Mouse (Mus musculus) midbrain, embryonic 10.5 days (tissue): ENCODE data around the gene Palld. TPM values are rescaled to one million over a fixed set of nuclear protein-coding genes. Genes with fewer than 3 reads are reported as not detected.
A peak's percentile ranks its signal among the peaks of the same experiment; 100 is the strongest.

Source experiments
- DNase-seq: peaks from one replicate; pipeline ENCODE4 v3.0.0-alpha.2; 2017; ENCODE audit warnings: low spot score
- H3K27ac ChIP-seq: fragments of 300-500 bp; sonication (generic); replicated peaks from 2 replicates; pipeline ENCODE4 v1.5.1; 2016; ENCODE audit warnings: mild to moderate bottlenecking
- H3K27me3 ChIP-seq: fragments of 300-500 bp; sonication (generic); 2 replicates; pipeline ENCODE4 v1.6.1; 2016; ENCODE audit warnings: low read depth, mild to moderate bottlenecking; ENCODE audit not compliant: poor library complexity, severe bottlenecking
- H3K36me3 ChIP-seq: fragments of 300-500 bp; sonication (generic); 2 replicates; pipeline ENCODE4 v1.6.1; 2016; ENCODE audit warnings: mild to moderate bottlenecking, moderate library complexity
- H3K4me1 ChIP-seq: fragments of 300-500 bp; sonication (generic); 2 replicates; pipeline ENCODE4 v1.6.1; 2016
- H3K4me3 ChIP-seq: fragments of 300-500 bp; sonication (generic); 2 replicates; pipeline ENCODE4 v1.5.1; 2016; ENCODE audit warnings: mild to moderate bottlenecking, moderate library complexity
- H3K9me3 ChIP-seq: fragments of 300-500 bp; sonication (generic); replicated peaks from 2 replicates; pipeline ENCODE4 v1.6.1; 2016; ENCODE audit warnings: mild to moderate bottlenecking
- WGBS: fragments of 180-500 bp; shearing (Covaris S2); methylation state at CpG from one replicate; pipeline ENCODE4 v1.1.7; 2016; 5-methylcytosine and 5-hydroxymethylcytosine counted together
- polyA plus RNA-seq: library from polyadenylated mRNA; unstranded; fragments of >200 nt; fragmentation: Nextera tagmentation; extraction: Ambion mirVana; gene quantifications from 2 replicates; pipeline ENCODE4 v1.2.1, GENCODE M21; 2016

Gene Palld
- polyA plus RNA-seq, 1 experiment from 2014 or later, result 58.2 TPM

- no peaks in the 10 kb centered on the region for H3K27me3 ChIP-seq
- H3K4me1 ChIP-seq, result no peaks in the 10 kb centered on the region
- WGBS, result 78% methylated on average over 6 of the region's 6 CpGs
- no peak overlapping the region for H3K27ac ChIP-seq
- H3K36me3 ChIP-seq, result peaks cover 97% of the 10 kb centered on the region
- no peak overlapping the region for H3K4me3 ChIP-seq
- no peak for DNase-seq
- no peaks in the 10 kb centered on the region for H3K9me3 ChIP-seq
Measured at GRCm38 (mm10) chr8:61528642-61529041, 373.8 kb downstream of the Palld start.

GRCm38 (mm10) chr8:61528197-61528596 lies 374.3 kb downstream of the Palld start:
- no peaks in the 10 kb centered on the region for H3K27me3 ChIP-seq
- 94% methylated on average over 9 of the region's 9 CpGs for WGBS
- DNase-seq, result no peak
- H3K27ac ChIP-seq, result no peak overlapping the region
- H3K36me3 ChIP-seq, result peaks cover 98% of the 10 kb centered on the region
- H3K4me3 ChIP-seq, result no peak overlapping the region
- H3K9me3 ChIP-seq, result no peaks in the 10 kb centered on the region
- no peaks in the 10 kb centered on the region for H3K4me1 ChIP-seq

GRCm38 (mm10) chr8:61527037-61527436 lies 375.5 kb downstream of the Palld start:
- no peaks in the 10 kb centered on the region for H3K27me3 ChIP-seq
- no peaks in the 10 kb centered on the region for H3K4me1 ChIP-seq
- no peak for DNase-seq
- H3K9me3 ChIP-seq, result no peaks in the 10 kb centered on the region
- 90% methylated on average over 14 of the region's 14 CpGs for WGBS
- H3K4me3 ChIP-seq, result no peak overlapping the region
- peaks cover 99% of the 10 kb centered on the region for H3K36me3 ChIP-seq
- H3K27ac ChIP-seq, result no peak overlapping the region

- peaks cover 97% of the 10 kb centered on the region for H3K36me3 ChIP-seq
- no peak overlapping the region for H3K4me3 ChIP-seq
- H3K4me1 ChIP-seq, result peaks cover 13% of the 10 kb centered on the region
- H3K9me3 ChIP-seq, result no peaks in the 10 kb centered on the region
- WGBS, result 23% methylated on average over 1 of the region's 1 CpGs
- H3K27me3 ChIP-seq, result no peaks in the 10 kb centered on the region
- H3K27ac ChIP-seq, result no peak overlapping the region
- no peak for DNase-seq
Measured at GRCm38 (mm10) chr8:61522132-61522531, 380.4 kb downstream of the Palld start.

GRCm38 (mm10) chr8:61517502-61518185 lies 384.8 kb downstream of the Palld start:
- Histone ChIP-seq H3K9me3 (no peaks in the 10 kb centered on the region), H3K4me3 (no peak overlapping the region), H3K36me3 (peaks cover 90% of the 10 kb centered on the region), H3K27me3 (no peaks in the 10 kb centered on the region), H3K27ac (peak overlapping the region; percentile 77), H3K4me1 (peaks cover 33% of the 10 kb centered on the region)
- 82% methylated on average over 14 of the region's 14 CpGs for WGBS
- DNase-seq, result no peak

GRCm38 (mm10) chr8:61516745-61517501 lies 385.6 kb downstream of the Palld start:
- Histone ChIP-seq H3K4me1 (peaks cover 33% of the 10 kb centered on the region), H3K27ac (peak overlapping the region; percentile 77), H3K9me3 (no peaks in the 10 kb centered on the region), H3K4me3 (no peak overlapping the region), H3K27me3 (no peaks in the 10 kb centered on the region), H3K36me3 (peaks cover 90% of the 10 kb centered on the region)
- WGBS, result 86% methylated on average over 8 of the region's 8 CpGs
- DNase-seq, result no peak

GRCm38 (mm10) chr8:61515931-61516744 lies 386.4 kb downstream of the Palld start:
- Histone ChIP-seq H3K36me3 (peaks cover 90% of the 10 kb centered on the region), H3K27me3 (no peaks in the 10 kb centered on the region), H3K27ac (peak overlapping the region; percentile 77), H3K4me3 (no peak overlapping the region), H3K9me3 (no peaks in the 10 kb centered on the region), H3K4me1 (peaks cover 33% of the 10 kb centered on the region)
- 57% methylated on average over 25 of the region's 25 CpGs for WGBS
- peak; percentile 78 for DNase-seq

GRCm38 (mm10) chr8:61515110-61515930 lies 387.2 kb downstream of the Palld start:
- H3K27me3 ChIP-seq, result no peaks in the 10 kb centered on the region
- peak overlapping the region; percentile 59 for H3K27ac ChIP-seq
- H3K4me3 ChIP-seq, result no peak overlapping the region
- 89% methylated on average over 24 of the region's 24 CpGs for WGBS
- H3K4me1 ChIP-seq, result peaks cover 33% of the 10 kb centered on the region
- H3K9me3 ChIP-seq, result no peaks in the 10 kb centered on the region
- H3K36me3 ChIP-seq, result peaks cover 90% of the 10 kb centered on the region
- no peak for DNase-seq

- no peak for DNase-seq
- Histone ChIP-seq H3K36me3 (peaks cover 16% of the 10 kb centered on the region), H3K27me3 (no peaks in the 10 kb centered on the region), H3K9me3 (no peaks in the 10 kb centered on the region), H3K27ac (no peak overlapping the region), H3K4me1 (no peaks in the 10 kb centered on the region), H3K4me3 (no peak overlapping the region)
Measured at GRCm38 (mm10) chr8:61502277-61502676, 400.2 kb downstream of the Palld start.

- no peak overlapping the region for H3K4me3 ChIP-seq
- no peaks in the 10 kb centered on the region for H3K27me3 ChIP-seq
- no peak overlapping the region for H3K27ac ChIP-seq
- WGBS, result 86% methylated on average over 3 of the region's 3 CpGs
- no peak for DNase-seq
- H3K36me3 ChIP-seq, result peaks cover 25% of the 10 kb centered on the region
- no peaks in the 10 kb centered on the region for H3K9me3 ChIP-seq
- no peaks in the 10 kb centered on the region for H3K4me1 ChIP-seq
Measured at GRCm38 (mm10) chr8:61500914-61501313, 401.6 kb downstream of the Palld start.

- peaks cover 34% of the 10 kb centered on the region for H3K36me3 ChIP-seq
- no peak for DNase-seq
- WGBS, result 63% methylated on average over 4 of the region's 4 CpGs
Measured at GRCm38 (mm10) chr8:61499035-61499434, 403.5 kb downstream of the Palld start.

GRCm38 (mm10) chr8:61497110-61497509 lies 405.4 kb downstream of the Palld start:
- no peak for DNase-seq
- no peaks in the 10 kb centered on the region for H3K9me3 ChIP-seq
- WGBS, result 85% methylated on average over 4 of the region's 4 CpGs

More at GRCm38 (mm10) chr8:61499035-61499434, 403.5 kb downstream of the Palld start:
- Histone ChIP-seq H3K27me3 (no peaks in the 10 kb centered on the region), H3K9me3 (no peaks in the 10 kb centered on the region), H3K4me3 (no peak overlapping the region), H3K27ac (no peak overlapping the region), H3K4me1 (no peaks in the 10 kb centered on the region)

More at GRCm38 (mm10) chr8:61497110-61497509, 405.4 kb downstream of the Palld start:
- H3K36me3 ChIP-seq, result peaks cover 37% of the 10 kb centered on the region
- H3K27me3 ChIP-seq, result no peaks in the 10 kb centered on the region
- no peaks in the 10 kb centered on the region for H3K4me1 ChIP-seq
- H3K4me3 ChIP-seq, result no peak overlapping the region
- H3K27ac ChIP-seq, result no peak overlapping the region
